Mouse (Mus musculus) forebrain, embryonic 13.5 days (tissue): ENCODE measurements around the gene Gm29735. TPM values are rescaled to one million over a fixed set of nuclear protein-coding genes. Genes with fewer than 3 reads are reported as not detected.
"Not testable (repeated sequence)": the region's sequence is repeated elsewhere in the genome, so short reads cannot be mapped to it uniquely, and the experiment has no call there.

Experiments used
- ATAC-seq: fragments of 200-750 bp; cut with Nextera tagmentation; 2 replicates; pipeline ENCODE4 v1.8.0; 2017
- H3K27ac ChIP-seq: fragments of 300-500 bp; sonication (generic); 2 replicates; pipeline ENCODE4 v1.5.1; 2015; ENCODE audit warnings: inconsistent platforms, mild to moderate bottlenecking, moderate library complexity
- H3K27me3 ChIP-seq: fragments of 300-500 bp; sonication (generic); 2 replicates; pipeline ENCODE4 v1.6.1; 2015; ENCODE audit warnings: mild to moderate bottlenecking, inconsistent platforms
- H3K36me3 ChIP-seq: fragments of 300-500 bp; sonication (generic); 2 replicates; pipeline ENCODE4 v1.6.1; 2015; ENCODE audit warnings: mild to moderate bottlenecking, inconsistent platforms; ENCODE audit not compliant: poor library complexity, severe bottlenecking
- H3K4me1 ChIP-seq: fragments of 300-500 bp; sonication (generic); 2 replicates; pipeline ENCODE4 v1.6.1; 2015; ENCODE audit warnings: inconsistent platforms
- H3K4me2 ChIP-seq: fragments of 300-500 bp; sonication (generic); 2 replicates; pipeline ENCODE4 v1.6.1; 2015; ENCODE audit warnings: inconsistent platforms, mild to moderate bottlenecking, moderate library complexity
- H3K4me3 ChIP-seq: fragments of 300-500 bp; sonication (generic); 2 replicates; pipeline ENCODE4 v1.5.1; 2015; ENCODE audit warnings: mild to moderate bottlenecking, inconsistent platforms
- H3K9ac ChIP-seq: fragments of 300-500 bp; sonication (generic); 2 replicates; pipeline ENCODE4 v1.6.1; 2015; ENCODE audit warnings: mild to moderate bottlenecking, inconsistent platforms
- H3K9me3 ChIP-seq: fragments of 300-500 bp; sonication (generic); replicated peaks from 2 replicates; pipeline ENCODE4 v1.6.1; 2016; ENCODE audit warnings: inconsistent platforms
- WGBS: fragments of 180-500 bp; shearing (Covaris S2); methylation state at CpG from one replicate; pipeline ENCODE4 v1.1.7; 2015; 5-methylcytosine and 5-hydroxymethylcytosine counted together
- polyA plus RNA-seq: library from polyadenylated mRNA; unstranded; fragments of >200 nt; fragmentation: Nextera tagmentation; extraction: Ambion mirVana; gene quantifications from 2 replicates; pipeline ENCODE4 v1.2.1, GENCODE M21; 2015

Gm29735 gene
- polyA plus RNA-seq, 1 experiment from 2014 or later = not detected

DNA sequence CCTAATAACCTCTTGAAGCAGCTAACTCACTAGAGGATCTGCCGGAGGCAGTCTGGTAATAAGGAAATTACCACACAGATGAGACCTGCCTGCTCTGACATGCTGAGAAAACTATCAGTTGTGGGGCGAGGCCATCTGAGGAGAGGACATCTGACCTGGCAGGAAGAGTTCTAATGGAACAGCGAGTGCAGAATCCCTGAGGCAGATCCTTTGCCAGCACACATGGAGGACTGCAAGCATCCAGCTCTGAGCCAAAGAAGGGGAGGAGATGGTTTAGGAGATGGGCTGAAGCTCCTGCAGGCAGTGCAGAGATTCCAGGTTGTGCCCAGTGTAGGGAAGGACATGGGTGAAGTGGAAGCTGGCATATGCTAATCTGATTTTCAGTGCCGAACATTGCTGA is 4.7 kb downstream of the Gm29735 start:
- 86% methylated on average over 4 of the region's 4 CpGs for WGBS
- H3K36me3 ChIP-seq = no peaks in the 10 kb centered on the region
- no peaks in the 10 kb centered on the region for H3K4me1 ChIP-seq
- H3K27ac ChIP-seq = no peak overlapping the region
- no peaks in the 10 kb centered on the region for H3K9me3 ChIP-seq
- H3K4me3 ChIP-seq = no peak overlapping the region
- H3K27me3 ChIP-seq = no peaks in the 10 kb centered on the region
- ATAC-seq = no peak
- no peak overlapping the region for H3K4me2 ChIP-seq
- H3K9ac ChIP-seq = no peak overlapping the region

DNA sequence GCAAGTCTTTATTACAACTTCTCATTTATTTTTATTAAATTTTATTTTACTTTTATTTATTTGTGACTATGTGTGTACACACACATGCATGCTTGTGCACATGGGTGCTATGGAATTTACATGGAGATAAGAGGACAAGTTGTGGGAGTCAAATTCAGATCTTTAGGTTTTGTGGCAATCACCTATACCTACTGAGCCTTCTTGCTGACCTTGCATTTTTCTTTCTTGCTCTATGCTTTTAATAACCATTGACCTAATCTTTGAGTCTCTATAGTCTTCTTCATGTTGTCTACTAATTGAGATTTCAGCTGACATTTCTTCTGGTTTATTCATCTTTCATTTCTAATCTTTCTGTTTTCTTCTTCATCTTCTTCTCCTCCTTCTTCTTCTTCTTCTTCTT is 8.3 kb downstream of the Gm29735 start:
- no peak for ATAC-seq
- H3K36me3 ChIP-seq = no peaks in the 10 kb centered on the region
- H3K27ac ChIP-seq = no peak overlapping the region
- H3K4me2 ChIP-seq = no peak overlapping the region
- H3K9ac ChIP-seq = no peak overlapping the region
- no peaks in the 10 kb centered on the region for H3K9me3 ChIP-seq
- no peaks in the 10 kb centered on the region for H3K4me1 ChIP-seq
- no peaks in the 10 kb centered on the region for H3K27me3 ChIP-seq
- H3K4me3 ChIP-seq = no peak overlapping the region

DNA sequence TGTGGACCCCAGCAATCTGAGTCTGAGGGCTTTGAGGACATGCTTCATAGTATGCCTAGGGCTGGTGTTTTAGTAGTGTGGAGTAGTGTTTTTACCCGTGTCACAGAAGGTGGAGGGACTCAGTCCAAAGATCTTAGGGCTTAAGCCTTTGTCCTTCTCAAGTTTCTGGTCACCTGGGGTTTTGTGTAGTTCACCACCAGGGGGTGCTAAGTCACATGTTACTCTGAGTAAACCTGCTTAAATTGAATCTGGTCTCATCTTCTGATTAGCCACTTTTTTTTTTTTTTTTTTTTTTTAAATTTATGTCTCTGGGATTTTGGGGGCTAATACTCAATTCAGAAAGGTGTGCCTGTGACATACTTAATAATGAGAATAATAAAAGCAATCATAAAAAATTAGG is 10.9 kb downstream of the Gm29735 start:
- H3K4me2 ChIP-seq = no peak overlapping the region
- no peak overlapping the region for H3K27ac ChIP-seq
- no peaks in the 10 kb centered on the region for H3K36me3 ChIP-seq
- no peaks in the 10 kb centered on the region for H3K4me1 ChIP-seq
- no peak overlapping the region for H3K9ac ChIP-seq
- H3K27me3 ChIP-seq = no peaks in the 10 kb centered on the region
- ATAC-seq = no peak
- H3K4me3 ChIP-seq = no peak overlapping the region
- H3K9me3 ChIP-seq = no peaks in the 10 kb centered on the region
- WGBS = 4% methylated on average over 1 of the region's 1 CpGs

DNA sequence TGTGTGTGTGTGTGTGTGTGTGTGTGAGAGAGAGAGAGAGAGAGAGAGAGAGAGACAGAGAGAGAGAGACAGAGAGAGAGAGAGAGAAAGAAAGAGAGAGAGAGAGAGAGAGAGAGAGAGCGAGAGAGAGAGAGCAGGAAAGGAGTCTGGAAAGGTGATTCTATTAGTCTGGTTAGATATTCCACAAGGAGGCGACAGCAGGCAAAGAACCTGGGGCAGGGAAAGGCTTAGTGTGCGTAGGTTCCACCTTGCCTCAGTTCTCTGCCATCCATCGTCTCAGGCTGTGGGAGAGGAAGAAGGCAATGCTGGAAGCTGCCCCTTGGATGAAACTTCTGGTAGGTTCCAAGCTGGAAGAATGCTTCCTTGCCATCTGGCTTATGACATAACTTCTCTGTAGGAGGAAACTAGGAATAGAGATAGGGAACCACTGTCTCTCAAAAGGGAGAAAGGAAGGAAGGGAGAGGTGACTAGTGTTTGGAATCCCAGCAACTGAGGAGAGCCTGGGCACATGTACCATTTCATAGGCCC is 11.4 kb downstream of the Gm29735 start:
- Histone ChIP-seq H3K9me3 (no peaks in the 10 kb centered on the region), H3K9ac (no peak overlapping the region), H3K27ac (no peak overlapping the region), H3K27me3 (no peaks in the 10 kb centered on the region), H3K4me2 (no peak overlapping the region), H3K4me1 (no peaks in the 10 kb centered on the region), H3K36me3 (no peaks in the 10 kb centered on the region), H3K4me3 (no peak overlapping the region)
- no peak for ATAC-seq
- 62% methylated on average over 4 of the region's 4 CpGs for WGBS

DNA sequence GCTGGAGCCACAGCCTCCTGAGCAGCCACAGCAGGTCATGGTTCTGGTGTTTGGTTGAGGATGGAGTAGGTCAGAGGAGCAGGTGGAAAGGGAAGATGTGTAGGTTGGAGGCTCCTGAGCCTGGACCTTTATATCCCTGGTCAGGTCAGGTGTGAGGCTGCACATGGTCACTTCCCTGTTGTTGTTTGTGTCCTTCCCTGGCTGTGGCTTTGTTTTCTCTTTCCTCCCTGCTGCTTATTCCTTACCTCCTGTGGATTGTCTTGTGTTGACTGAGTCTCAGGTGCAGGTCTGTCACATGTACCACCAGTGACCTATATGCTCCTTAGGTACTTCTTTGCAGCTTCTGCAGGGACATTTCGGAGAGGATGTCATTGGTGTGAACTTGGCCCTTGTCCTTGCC is 12.4 kb downstream of the Gm29735 start, which contains the start of gene Gm45337:
Gene Gm45337 (minus strand): TSS at position 101 of the 400 bp plus-strand sequence.
- H3K36me3 ChIP-seq = no peaks in the 10 kb centered on the region
- H3K9me3 ChIP-seq = no peaks in the 10 kb centered on the region
- H3K4me2 ChIP-seq = no peak within 1 kb of the TSS
- no peaks in the 10 kb centered on the region for H3K27me3 ChIP-seq
- H3K27ac ChIP-seq = no peak within 1 kb of the TSS
- H3K4me3 ChIP-seq = no peak within 1 kb of the TSS
- H3K4me1 ChIP-seq = no peaks in the 10 kb centered on the region
- no peak for ATAC-seq
- 77% methylated on average over 1 of the region's 1 CpGs for WGBS
- H3K9ac ChIP-seq = no peak within 1 kb of the TSS

DNA sequence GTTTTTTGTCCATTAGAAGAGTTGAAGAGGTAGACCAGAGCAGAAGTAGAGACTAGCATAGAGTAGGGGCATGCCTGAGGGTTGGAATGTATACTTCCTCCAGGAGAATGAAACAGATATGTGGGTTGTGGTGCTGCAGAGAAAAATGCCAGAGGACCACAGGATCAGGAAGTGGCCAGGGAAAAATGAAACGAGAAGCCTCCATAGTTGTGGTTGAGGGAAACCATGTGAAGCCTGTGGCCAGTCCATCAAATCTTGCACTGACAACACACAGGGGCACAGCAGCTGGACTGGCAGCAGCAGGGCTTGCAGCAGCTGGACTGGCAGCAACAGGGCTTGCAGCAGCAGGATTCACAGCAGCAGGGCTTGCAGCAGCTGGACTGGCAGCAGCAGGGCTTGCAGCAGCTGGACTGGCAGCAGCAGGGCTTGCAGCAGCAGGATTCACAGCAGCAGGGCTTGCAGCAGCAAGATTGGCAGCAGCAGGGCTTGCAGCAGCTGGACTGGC is 13.4 kb downstream of the Gm29735 start:
- not testable (repeated sequence) for H3K36me3 ChIP-seq, H3K9ac ChIP-seq, H3K4me3 ChIP-seq, H3K9me3 ChIP-seq, H3K4me2 ChIP-seq, H3K27ac ChIP-seq, H3K27me3 ChIP-seq, H3K4me1 ChIP-seq, ATAC-seq
- WGBS = 64% methylated on average over 1 of the region's 1 CpGs

DNA sequence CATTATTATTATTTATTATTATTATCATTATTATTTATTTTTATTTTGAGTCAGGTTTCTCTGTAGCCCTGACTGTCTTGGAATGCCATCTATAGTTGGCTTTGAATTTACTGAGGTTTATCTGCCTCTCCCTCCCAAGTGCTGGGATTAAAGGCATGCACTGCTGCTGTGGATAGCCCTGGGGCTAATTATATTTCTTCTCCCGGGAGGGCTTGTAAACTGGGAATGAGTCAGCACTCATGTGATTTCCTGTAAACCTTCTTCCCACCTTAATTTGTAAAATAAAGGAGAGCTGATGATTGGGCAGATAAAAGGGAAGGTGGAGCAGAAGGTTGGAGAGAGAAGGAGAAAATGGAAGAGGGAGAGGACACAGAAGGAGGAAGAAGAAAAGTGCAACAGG is 16.2 kb downstream of the Gm29735 start:
- Histone ChIP-seq H3K27me3 (no peaks in the 10 kb centered on the region), H3K4me3 (no peak overlapping the region), H3K4me1 (no peaks in the 10 kb centered on the region), H3K9me3 (no peaks in the 10 kb centered on the region), H3K36me3 (no peaks in the 10 kb centered on the region), H3K9ac (no peak overlapping the region), H3K27ac (no peak overlapping the region), H3K4me2 (no peak overlapping the region)
- no peak for ATAC-seq
- WGBS = 35% methylated on average over 1 of the region's 1 CpGs

DNA sequence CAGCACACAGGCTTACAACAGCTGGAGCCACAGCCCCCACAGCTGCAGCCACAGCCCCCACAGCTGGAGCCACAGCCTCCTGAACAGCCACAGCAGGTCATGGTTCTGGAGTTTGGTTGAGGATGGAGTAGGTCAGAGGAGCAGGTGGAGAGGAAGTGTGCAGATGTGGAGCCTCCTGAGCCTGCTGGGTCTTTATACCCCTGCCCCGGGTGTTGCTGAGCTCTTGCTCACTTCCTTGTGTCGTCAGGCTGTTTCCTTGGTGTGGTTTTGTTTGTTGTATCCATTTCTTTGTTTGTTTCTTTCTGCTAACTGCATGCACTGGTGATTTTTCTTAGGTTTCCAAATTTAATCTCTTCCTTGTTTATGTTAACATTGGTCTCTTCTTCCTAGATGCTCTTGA is 21.0 kb downstream of the Gm29735 start, which contains the start of gene Gm39115:
Gene Gm39115 (minus strand): TSS at position 101 of the 400 bp plus-strand sequence.
- not testable (repeated sequence) for H3K4me3 ChIP-seq, H3K27me3 ChIP-seq, H3K36me3 ChIP-seq, ATAC-seq, H3K9me3 ChIP-seq, H3K4me2 ChIP-seq, H3K4me1 ChIP-seq, H3K9ac ChIP-seq, H3K27ac ChIP-seq
- 56% methylated on average over 2 of the region's 2 CpGs for WGBS

DNA sequence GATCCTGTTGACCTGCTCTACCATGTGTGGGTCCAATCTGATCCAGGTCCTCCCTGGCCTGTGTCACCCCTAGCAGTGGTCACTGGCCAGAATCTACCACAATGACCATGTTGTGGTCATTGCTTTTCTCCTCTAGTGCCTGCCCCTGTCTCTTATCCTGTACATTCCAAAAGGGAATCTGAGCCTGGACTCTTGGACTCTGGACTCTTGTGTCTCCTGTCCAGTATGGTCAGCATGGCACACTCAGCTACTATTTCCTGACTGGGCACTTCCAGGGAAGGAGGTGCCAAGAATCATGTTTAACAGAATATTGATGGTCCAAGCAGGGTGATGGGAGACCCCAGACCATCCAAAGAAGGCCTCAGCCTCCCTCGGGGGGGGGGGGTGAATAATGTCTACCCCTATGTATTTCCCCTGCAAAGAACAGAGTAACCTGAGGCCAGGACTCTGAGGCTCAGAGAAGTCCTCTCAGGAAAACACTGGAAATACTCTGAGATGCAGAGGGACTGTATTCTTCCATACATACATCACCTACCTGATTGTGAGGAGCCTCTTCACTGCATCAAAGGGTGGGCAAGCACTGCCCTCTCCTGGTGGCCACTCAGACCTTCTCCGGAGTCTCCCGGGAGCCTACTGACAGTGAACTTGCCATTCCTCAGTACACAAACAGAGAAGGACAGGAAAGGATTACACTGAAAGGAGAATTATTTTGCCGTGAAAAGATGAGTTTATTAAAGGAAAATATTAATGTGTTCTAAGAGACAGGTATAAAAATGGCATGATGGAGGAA is 22.5 kb downstream of the Gm29735 start:
- Histone ChIP-seq H3K4me1 (no peaks in the 10 kb centered on the region), H3K36me3 (no peaks in the 10 kb centered on the region), H3K27me3 (no peaks in the 10 kb centered on the region), H3K4me3 (no peak overlapping the region), H3K4me2 (no peak overlapping the region), H3K9ac (no peak overlapping the region), H3K9me3 (no peaks in the 10 kb centered on the region), H3K27ac (no peak overlapping the region)
- 62% methylated on average over 4 of the region's 4 CpGs for WGBS
- no peak for ATAC-seq

DNA sequence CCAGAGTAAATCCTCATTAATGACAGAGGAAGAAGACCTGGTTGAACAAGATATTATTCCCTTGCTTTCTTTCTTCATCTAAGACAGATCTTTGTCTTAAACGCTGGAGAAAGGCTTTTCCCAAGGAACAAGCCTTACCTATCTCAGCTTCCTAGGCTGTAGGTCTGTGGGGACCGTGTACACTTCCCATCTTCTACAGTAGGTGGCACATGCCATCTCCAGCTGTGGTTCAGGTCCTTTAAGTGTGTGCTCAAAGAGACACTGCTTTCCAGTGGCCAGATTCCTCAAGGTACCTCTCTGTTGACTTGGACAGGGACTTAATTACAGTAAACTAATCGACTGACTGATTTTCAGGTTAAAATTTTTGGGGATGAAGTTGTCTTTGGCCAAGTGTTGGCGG is 28.1 kb downstream of the Gm29735 start:
- Histone ChIP-seq H3K4me2 (no peak overlapping the region), H3K4me1 (no peaks in the 10 kb centered on the region), H3K9ac (no peak overlapping the region), H3K4me3 (no peak overlapping the region), H3K27me3 (no peaks in the 10 kb centered on the region), H3K27ac (no peak overlapping the region), H3K36me3 (no peaks in the 10 kb centered on the region), H3K9me3 (no peaks in the 10 kb centered on the region)
- no peak for ATAC-seq
- 67% methylated on average over 4 of the region's 4 CpGs for WGBS

DNA sequence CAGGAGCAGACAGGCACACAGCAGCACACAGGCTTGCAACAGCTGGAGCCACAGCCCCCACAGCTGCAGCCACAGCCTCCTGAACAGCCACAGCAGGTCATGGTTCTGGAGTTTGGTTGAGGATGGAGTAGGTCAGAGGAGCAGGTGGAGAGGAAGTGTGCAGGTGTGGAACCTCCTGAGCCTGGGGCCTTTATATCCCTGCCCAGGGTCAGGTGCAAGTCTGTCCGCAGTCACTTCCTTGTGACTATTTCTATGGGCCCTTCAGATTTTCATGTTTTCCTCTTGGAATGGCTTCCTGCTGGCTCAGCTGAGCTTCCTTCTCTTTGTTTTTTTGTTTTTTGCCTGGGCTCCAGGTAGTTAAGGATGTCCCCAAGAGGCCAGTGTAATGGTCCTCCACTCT is 36.3 kb downstream of the Gm29735 start, which contains the start of gene Gm45618:
Gene Gm45618 (minus strand): TSS at position 101 of the 400 bp plus-strand sequence.
- not testable (repeated sequence) for H3K9ac ChIP-seq, H3K27me3 ChIP-seq, H3K36me3 ChIP-seq, H3K4me1 ChIP-seq, ATAC-seq, H3K27ac ChIP-seq, H3K9me3 ChIP-seq, H3K4me2 ChIP-seq, H3K4me3 ChIP-seq
- WGBS = 89% methylated on average over 1 of the region's 1 CpGs

DNA sequence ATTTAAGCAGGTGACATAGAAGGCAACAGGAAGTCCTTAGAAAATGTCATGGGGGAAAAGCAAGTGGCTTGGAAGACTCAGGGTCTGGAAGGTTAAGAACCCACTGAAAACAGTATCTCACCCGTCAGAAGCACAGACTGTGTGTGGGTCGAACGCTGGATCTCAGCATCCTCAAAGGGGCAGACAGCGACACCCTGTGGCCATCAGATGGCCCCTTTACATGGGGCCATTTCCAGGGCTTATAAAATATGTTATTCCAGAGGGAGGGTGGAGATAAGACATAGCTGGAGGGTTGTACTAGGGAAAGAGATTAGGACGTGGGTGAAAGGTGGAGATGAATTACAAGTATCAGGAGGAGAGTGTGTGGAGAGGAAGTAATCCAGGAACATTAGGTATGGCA is 37.3 kb downstream of the Gm29735 start:
- H3K9ac ChIP-seq = no peak overlapping the region
- no peak overlapping the region for H3K4me2 ChIP-seq
- H3K27ac ChIP-seq = no peak overlapping the region
- H3K4me3 ChIP-seq = no peak overlapping the region
- H3K27me3 ChIP-seq = no peaks in the 10 kb centered on the region
- WGBS = 18% methylated on average over 5 of the region's 5 CpGs
- no peaks in the 10 kb centered on the region for H3K4me1 ChIP-seq
- no peaks in the 10 kb centered on the region for H3K36me3 ChIP-seq
- no peaks in the 10 kb centered on the region for H3K9me3 ChIP-seq
- no peak for ATAC-seq
